Mouse (Mus musculus): ENCODE measurements around the gene Mcemp1.

GRCm38 (mm10) chr8:3701491-3701890 lies 35.9 kb downstream of the Mcemp1 start:
- TF ChIP-seq ZNF384 (IDR thresholded peaks at IDR 0.05; ENCODE audit: low read depth, low read length), result no peak
- no peak for TF ChIP-seq HCFC1 (IDR thresholded peaks at IDR 0.05; ENCODE audit: borderline replicate concordance, insufficient read depth, low read length)
- no peak for TF ChIP-seq MAFK (IDR thresholded peaks at IDR 0.05; ENCODE audit: insufficient read depth, low read depth, low read length)

All from ES-E14 (cell line).